Mouse (Mus musculus) ES-Bruce4 (cell line): ENCODE measurements around the gene Mta2.
A peak's percentile ranks its signal among the peaks of the same experiment; 100 is the strongest.

Experiments used
- CTCF ChIP-seq: IDR thresholded peaks from one replicate; pipeline ENCODE4 v1.8.1; 2011; ENCODE audit warnings: low read depth, low read length
- EP300 ChIP-seq: IDR thresholded peaks from 2 replicates; pipeline ENCODE4 v1.6.1; 2011; ENCODE audit warnings: low read depth, low read length; ENCODE audit not compliant: insufficient read depth
- POLR2A ChIP-seq: IDR thresholded peaks from one replicate; pipeline ENCODE4 v1.8.1; 2011; ENCODE audit warnings: low read length; ENCODE audit not compliant: insufficient read depth

GRCm38 (mm10) chr19:8989567-8990431, 48.1 kb downstream of the Mta2 start:
- TF ChIP-seq CTCF (no peak), POLR2A (no peak), EP300 (peak; percentile 37; the same call in 1 of the 2 replicates)
